Mouse (Mus musculus) layer of hippocampus, adult 9-10 months (tissue): ENCODE measurements at regions not wholly inside any gene's neighbourhood (a gene's known extent, or its start where the extent isn't known, plus 50 kb on each side); places are given as distances from the start of the nearest gene placed in this dataset.

Experiments used
- DNase-seq: peaks from one replicate; pipeline ENCODE4 v3.0.0; 2022; ENCODE audit warnings: low spot score

- no peak for DNase-seq
These were observed 308.8 kb upstream of the Marcks start for GRCm38 (mm10) chr10:37447333-37448204.

- DNase-seq, result no peak
These were observed 301.3 kb upstream of the Marcks start for GRCm38 (mm10) chr10:37439863-37440613.

- no peak for DNase-seq
These were observed 299.6 kb upstream of the Marcks start for GRCm38 (mm10) chr10:37438312-37438711.

- no peak for DNase-seq
These were observed 298.1 kb upstream of the Marcks start for GRCm38 (mm10) chr10:37436849-37437248.

- no peak for DNase-seq
These were observed 295.5 kb upstream of the Marcks start for GRCm38 (mm10) chr10:37434229-37434628.

GRCm38 (mm10) chr10:37423047-37423446 is 284.3 kb upstream of the Marcks start:
- no peak for DNase-seq

GRCm38 (mm10) chr10:37422612-37423011 is 283.9 kb upstream of the Marcks start:
- DNase-seq, result no peak

- no peak for DNase-seq
These were observed 277.6 kb upstream of the Marcks start for GRCm38 (mm10) chr10:37416321-37416720.

GRCm38 (mm10) chr10:37412401-37412800 is 273.7 kb upstream of the Marcks start:
- DNase-seq, result no peak

- no peak for DNase-seq
These were observed 271.0 kb upstream of the Marcks start for GRCm38 (mm10) chr10:37409749-37410148.

- no peak for DNase-seq
These were observed 268.8 kb upstream of the Marcks start for GRCm38 (mm10) chr10:37407487-37407886.

- DNase-seq, result no peak
These were observed 266.2 kb upstream of the Marcks start for GRCm38 (mm10) chr10:37404933-37405332.

- no peak for DNase-seq
These were observed 265.7 kb upstream of the Marcks start for GRCm38 (mm10) chr10:37404407-37404806.

- no peak for DNase-seq
These were observed 263.7 kb upstream of the Marcks start for GRCm38 (mm10) chr10:37402376-37402775.

GRCm38 (mm10) chr10:37400991-37401390 is 262.3 kb upstream of the Marcks start:
- DNase-seq, result no peak

GRCm38 (mm10) chr10:37400379-37400778 is 261.7 kb upstream of the Marcks start:
- no peak for DNase-seq

- no peak for DNase-seq
These were observed 258.7 kb upstream of the Marcks start for GRCm38 (mm10) chr10:37397271-37397991.

- no peak for DNase-seq
These were observed 251.3 kb upstream of the Marcks start for GRCm38 (mm10) chr10:37390011-37390410.

GRCm38 (mm10) chr10:37386216-37386615 is 247.5 kb upstream of the Marcks start:
- DNase-seq, result no peak

- no peak for DNase-seq
These were observed 241.3 kb upstream of the Marcks start for GRCm38 (mm10) chr10:37380024-37380423.

- no peak for DNase-seq
These were observed 239.4 kb upstream of the Marcks start for GRCm38 (mm10) chr10:37378002-37378702.
